Mouse (Mus musculus) cerebellum, postnatal 25 days (tissue): Measurements from ENCODE around the gene Ski.

Experiments used
- DNase-seq, 2 experiments: peaks; one replicate each; pipeline ENCODE4 v3.0.0; 2021; ENCODE audit warnings: mixed read lengths in 2 of 2

Gene Ski

GRCm38 (mm10) chr4:155173822-155174785, 48.3 kb downstream of the Ski start:
- peak in 1 of 2 experiments; percentile 29 for DNase-seq

DNA sequence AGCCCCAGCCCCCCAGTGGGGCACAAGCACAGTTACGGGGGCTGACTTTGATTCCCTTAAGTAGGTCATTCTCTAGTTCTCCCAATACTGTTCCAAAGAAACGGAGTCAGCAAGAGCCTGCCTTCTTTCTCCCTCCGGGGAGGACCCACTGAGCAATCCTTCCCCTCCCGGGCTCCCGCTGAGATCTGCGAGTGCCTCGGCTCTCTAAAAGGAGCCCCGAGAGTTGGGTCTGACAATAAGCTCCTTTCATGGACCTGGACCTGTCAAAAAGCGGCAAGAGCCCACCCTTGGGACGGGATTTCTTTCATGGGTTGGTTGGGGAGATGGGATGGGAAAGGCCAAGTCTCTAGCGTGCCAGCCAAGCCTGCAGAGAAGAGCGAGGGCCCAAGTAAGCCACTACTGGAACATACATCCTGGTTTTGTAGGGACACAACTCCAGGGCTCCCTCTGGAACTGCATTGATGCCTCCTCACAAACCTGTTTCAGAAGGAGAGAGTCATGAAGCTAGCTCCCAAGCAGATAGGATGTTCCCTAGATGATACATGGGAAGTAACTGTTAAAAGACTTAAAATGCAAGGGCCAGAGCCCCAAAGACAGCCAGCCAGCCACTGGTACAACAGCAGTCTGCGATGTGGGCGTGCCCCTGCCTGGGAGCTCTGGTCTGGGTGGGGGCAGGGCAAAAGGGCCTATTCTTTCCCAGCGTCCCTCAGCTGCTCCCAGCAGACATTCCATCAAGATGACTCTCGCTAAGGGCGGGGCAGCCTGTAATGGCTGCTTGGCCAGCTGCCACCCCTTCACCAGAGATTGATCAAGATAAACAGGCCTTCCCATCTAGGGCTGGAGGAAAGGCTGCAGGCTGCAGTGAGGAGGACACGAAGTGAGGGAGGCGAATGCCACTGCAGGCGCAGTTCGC, 49.2 kb downstream of the Ski start:
- peak; percentile 67 to 80 for DNase-seq

DNA sequence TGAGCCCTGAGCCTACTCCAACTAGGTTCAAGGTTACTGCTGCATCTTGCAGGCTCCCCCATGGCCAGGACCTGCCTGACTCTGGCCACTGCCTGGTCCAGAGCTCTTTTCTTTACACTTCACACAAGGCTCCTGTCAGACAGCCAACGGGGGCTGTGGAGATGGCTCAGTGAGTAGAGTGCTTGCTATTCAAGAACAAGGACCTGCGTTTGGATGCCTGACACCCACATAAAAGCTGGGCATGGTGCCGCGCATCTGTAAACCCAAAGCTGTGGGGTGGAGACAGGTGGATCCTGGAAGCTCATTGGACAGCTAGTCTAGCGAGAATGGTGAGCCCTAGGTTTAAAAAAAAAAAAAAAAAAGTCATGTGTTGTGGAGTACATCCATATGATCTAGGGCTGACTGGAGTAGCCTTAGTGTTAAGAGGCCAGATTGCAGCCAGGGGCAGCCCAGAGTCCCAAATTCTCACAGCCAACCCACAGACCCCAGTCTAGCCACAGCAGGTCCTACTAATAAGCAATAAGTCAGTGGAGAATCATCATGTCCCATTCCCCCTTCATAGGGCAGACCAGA, 50.3 kb downstream of the Ski start:
- DNase-seq = peak in 1 of 2 experiments; percentile 54

DNA sequence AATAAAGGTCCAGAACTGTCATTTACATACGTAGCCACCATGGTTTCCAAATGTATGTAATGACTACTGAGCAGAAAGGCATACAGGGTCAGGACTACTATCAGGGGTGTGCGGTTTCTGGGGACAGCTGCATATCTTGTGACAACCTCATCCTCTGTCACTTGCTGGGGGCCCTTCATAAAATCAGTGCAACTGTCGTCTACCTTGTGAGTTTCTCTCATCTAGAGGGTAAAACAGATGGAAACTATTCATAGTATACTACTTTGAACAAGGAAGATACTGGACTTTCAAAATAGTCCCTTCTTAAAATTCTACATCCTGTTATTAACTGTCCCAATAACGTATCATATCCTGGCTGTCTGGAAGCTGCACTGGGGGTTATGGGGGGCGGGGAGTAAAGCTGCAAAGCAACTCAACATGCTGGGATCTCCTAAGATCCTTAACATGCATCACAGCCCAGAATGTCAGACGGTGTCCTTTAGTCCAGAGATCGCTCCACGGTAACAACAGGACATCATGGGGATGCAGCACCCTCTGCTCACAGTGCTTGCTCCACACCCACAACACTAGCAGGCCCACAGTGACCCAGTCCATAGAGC, 51.7 kb downstream of the Ski start:
- peak in 1 of 2 experiments; percentile 17 for DNase-seq

DNA sequence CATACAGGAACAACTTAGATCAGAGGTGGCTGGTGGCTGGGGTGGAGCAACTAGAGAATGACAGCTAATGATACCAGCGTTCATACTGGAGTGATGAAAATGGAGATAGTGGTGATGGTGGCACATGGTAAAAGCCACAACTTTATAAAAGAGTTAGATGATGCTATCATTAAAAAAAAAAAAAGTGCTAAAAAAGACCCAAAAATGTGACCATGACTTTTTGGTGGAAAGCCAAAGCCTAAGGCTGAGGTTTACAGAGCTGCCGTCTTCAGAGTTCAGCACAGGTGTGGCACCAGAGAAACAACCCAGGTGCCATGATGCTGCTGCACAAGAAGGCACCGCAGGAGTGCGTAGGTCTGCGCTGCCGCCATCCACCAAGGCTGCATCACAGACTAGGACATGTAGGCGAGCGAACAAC, 53.5 kb downstream of the Ski start:
- no peak for DNase-seq

DNA sequence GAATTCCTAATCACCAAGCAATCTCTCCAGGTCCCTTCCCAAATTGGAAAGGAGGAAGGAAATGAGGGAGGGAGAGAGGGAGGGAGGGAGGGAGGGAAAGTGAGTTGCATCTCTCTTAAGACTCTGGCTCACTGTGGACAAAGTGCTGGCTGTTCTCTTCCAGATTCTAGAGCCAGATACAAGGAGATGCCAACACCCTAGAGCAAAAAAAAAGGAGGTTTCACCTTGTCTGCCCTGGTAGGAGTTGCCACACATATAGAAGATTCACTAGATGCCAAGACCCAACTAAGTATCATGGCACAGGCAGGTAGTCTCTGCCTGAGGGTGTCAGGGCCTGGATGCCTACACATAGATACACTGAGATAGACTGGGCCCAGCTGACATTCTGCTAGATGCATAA, 56.5 kb downstream of the Ski start:
- no peak for DNase-seq

DNA sequence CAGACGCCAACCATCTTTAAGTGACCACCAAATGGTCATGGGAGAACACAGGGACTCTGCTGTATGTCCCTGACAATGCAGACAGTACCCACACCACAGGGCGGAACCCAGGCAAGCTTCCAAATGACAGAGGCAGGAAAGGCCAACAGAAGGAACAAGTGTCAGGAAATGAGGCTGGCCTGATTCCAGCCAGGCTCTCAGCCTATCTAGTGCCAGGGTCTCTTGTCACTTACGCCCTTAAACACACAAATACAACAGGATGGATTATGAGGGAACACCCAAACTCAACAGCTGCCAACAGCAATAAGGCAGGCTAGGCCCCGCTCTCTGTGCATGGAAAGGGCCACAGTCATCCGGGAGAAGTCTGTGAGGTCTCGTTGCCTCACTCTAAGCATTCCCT, 57.8 kb downstream of the Ski start:
- peak; percentile 74 to 85 for DNase-seq

DNA sequence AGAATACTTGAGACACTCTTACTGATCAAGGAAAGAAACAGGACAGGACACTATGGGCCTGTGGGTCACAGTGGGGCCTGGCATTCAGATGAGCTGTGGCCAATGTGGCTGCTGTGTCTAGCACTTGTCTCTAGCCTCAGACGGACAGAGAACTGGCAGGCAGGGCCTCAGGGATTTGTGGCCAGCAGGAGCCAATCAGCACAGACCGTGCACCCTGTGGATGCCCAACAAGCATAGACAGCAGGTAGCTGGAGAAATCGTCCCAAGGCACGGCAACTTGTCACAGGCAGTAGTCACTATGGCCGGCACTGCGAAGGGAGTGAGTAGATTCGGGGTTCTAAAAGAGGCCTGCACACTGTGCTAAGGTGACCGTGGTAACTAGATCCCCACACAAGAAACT, 58.7 kb downstream of the Ski start:
- DNase-seq = peak; percentile 59

- DNase-seq = no peak
Measured at GRCm38 (mm10) chr4:155163320-155163651, 59.1 kb downstream of the Ski start.

DNA sequence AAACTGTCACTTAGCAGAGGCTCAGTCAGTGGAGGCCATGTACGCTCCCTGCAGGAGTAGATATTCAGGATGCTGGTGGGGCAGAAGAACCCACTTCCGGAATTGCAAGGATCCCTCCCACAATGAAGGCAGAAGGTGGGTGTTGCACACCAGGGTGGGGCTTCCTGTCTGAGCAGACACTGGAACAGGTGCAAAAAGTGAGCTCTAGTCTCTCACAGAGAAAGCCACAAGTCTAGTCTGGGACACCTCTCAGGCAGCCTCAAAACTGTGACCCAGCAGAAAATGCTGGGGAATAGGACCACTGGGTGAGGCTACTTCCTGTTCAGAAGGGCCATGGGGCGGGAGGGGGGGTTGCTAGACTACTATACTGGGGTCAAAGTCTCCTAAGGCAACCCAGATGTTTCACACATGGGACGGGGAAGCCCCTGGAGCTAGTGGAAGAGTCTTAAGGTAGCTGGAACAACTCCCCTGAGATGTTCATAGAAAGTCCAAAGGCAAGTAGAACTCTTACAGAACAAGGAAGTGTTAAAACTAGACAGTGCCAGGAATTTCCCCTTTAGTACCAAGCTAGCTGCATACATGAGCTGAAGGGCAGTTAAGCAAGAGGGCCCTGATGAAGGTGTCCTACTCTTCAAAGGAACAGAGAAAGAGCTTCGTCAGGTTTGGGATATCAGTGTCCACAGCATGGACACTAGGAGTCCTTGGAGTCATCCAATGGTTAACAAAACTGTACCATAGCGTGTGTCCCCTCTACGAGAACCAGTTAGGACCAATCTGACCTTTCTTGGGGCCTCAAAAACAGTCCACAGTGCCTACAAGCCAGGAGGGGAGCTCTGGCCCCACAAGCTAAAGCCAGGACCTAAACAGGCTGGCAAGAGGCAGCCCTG, 59.7 kb downstream of the Ski start:
- DNase-seq = no peak

GRCm38 (mm10) chr4:155158543-155158917, 63.9 kb downstream of the Ski start:
- DNase-seq = no peak

DNA sequence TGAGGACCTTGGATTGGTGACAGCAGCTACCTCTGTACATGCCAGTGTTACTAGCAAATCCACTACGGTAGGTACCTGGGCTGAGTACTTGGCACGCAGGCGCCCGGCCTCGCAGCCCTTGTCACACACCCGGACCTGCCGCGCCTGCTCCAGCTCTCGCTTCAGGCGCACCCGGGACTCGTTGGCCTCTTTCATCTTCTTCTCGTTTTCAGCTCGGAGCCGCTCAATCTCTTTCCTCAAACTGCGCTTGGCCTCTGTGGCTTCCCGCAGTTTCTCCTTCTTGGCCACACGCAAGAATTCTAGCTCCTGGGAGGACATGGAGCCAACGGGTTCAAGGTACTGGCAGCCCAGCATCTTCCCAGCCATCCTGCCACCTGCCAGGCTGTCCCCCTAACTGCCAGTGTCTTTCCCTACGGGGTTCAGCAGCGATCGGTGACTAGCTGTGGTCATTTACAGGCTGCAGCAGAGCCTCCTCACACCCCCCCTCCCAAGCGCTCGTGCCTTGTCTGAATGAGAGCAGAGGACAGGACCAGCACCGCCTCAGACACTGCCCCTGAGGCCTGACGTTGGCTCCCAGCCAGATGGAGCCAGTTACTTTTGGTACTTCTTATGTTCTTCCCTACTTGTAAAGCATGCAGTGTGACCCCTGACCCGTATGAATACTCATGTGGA, 64.4 kb downstream of the Ski start:
- peak; percentile 64 to 69 for DNase-seq

DNA sequence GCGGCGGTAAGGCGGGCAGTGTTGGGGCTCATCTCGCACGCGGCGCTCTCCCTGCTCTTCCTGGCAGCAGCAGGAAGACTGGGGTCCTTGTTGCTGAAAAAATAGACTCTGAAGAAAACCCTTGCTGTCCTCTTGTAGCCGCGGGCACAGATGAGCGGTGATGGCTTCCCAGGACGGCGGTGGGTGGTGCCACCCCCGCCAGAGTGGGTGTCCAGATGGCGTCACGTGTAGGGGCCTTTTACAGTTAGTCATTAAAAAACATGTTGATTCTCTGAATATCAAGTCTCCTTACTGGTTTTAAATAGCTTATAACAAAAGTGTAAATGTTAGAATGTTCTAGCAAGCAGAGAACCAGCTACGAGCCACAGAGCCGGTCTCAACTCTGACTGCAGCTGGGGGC, 65.7 kb downstream of the Ski start:
- no peak for DNase-seq

DNA sequence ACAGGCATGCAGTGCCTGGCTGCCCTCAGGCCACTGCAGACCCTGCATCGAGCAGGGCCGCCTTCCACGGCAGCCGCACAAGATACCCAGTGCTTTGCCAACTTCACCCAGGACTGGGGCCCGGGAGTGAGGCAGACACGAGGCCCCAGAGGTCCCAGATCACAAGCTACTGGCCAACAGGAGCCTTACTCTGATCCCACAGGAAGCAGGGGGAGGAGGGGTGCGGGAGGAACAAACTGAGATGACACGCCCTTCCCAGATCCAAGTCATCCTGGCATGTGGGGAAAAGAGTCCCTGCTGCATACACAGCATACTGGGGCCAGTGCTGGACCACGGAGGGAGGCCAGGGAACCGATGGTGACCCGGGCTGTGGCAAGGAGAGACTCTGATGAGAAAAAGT, 67.4 kb downstream of the Ski start:
- no peak for DNase-seq

GRCm38 (mm10) chr4:155153389-155154072, 68.9 kb downstream of the Ski start:
- no peak for DNase-seq

- peak; percentile 95 to 96 for DNase-seq
Measured at GRCm38 (mm10) chr4:155152476-155152875, 69.9 kb downstream of the Ski start.

GRCm38 (mm10) chr4:155151845-155152244, 70.5 kb downstream of the Ski start:
- DNase-seq = no peak

DNA sequence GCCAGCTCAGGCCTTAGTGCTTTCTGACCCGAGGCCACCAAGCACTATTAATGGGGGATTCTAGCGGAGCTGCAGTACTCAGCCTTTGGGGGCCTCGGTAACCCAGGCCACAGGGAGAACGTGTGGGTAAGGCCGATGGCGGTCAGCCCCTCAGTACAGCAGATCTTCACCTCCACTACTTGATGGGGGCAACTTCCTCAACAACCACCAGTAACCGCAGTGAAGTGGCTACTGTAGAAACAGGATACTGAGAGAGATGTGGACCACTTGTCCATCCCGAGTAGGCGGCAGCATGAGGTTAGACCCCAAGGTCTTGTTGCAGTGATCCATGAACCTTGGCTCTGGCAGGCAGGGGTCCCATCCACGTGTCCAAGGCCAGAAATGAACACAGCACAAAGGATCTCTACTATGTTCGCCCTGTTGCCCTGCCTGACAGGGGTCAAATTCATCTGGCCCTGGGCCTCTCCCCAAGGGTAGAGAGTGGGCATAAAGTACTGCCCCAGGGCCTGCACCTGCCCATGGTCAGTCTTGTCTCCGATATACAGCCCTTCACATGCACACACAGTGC, 71.1 kb downstream of the Ski start:
- DNase-seq = no peak

DNA sequence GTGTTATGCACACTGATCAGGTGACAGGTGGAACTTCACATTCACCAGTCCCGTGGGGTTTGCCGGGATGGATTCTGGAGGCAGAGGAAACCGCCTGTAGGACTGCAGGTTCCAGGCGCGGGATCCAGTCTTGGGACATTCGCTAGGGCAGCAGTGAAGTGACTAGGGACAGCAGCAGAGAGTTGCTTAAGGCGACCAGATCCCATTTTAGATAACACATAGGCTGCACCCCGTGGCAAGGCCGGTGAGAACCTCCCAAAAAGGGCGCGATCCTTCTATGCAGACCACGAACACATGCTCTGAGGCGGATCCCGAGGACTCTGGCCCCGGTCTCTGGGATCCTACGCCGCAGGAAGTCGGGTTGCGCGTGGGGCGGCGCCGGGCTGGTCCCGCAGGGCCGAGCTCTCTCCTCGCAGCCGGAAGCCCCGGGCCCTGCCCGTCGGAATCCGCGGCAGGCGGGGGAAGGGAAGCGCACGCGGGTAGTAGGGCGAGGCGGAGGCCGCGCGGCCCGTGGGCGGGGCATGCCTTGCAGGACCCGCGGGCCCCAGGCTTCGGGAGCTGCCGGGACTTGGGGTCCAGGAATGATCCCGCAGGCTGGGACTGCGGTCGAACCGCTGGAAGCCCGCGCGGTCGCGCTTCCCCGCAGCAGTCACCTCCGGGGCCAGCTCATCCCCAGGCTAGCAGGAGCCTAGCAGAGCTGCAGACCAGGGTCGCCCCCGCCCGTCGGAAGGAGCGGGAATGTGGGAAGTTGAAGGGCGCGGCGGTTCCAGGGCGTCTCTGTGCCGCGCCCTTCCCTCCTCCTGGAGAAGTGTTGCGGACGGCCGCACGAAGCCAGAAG, 71.9 kb downstream of the Ski start:
- peak; percentile 74 to 81 for DNase-seq
